Comparison of ENCODE assay signal across 8 mouse cellular contexts in the genomic region with DNA sequence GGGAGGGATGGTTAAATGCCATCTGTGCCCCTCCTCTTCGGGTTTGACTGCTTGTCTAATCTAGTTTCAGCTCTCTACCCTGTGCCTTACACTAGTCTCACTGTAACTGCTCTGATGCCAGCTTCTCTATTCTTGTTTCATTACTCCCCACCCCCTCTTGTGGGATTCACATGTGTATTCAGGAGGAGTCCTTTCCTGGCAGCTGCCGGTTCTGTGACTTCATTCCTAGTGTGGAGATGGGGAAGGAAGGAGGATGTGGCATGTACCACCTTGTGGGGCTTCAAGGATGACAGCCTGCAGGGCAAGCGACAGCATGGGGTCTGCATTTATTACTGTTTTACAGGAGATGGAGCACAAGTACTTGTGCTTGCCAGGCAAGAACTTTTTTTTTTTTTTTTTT. TPM values are rescaled to one million over a fixed set of nuclear protein-coding genes. Genes with fewer than 3 reads are reported as not detected.
DNase-seq lines count a peak whose midpoint lies in the region; ATAC-seq and TF ChIP-seq lines count a peak whose summit lies in the region.
"Had no signal": no experiment of that assay in that cellular context is flagged by ENCODE, and none has a peak within 500 bp of the region (broad histone marks: within the 10 kb centered on the region; RNA-seq: fewer than 3 reads in every experiment).

No protein-coding gene starts in this region.

- H3K27ac ChIP-seq in kidney, embryonic 16.5 days (ENCODE audit: low read length), result peak overlapping the region; percentile 92; the same call in 1 of the 2 replicates
- no peak overlapping the region for H3K27ac ChIP-seq in embryonic facial prominence, embryonic 12.5 days
- H3K27ac ChIP-seq in intestine, postnatal 0 days (ENCODE audit: low read depth, low read length), result no peak overlapping the region
- no peak overlapping the region for H3K27ac ChIP-seq in midbrain, embryonic 16.5 days (ENCODE audit: low read length)

- H3K36me3 ChIP-seq in kidney, embryonic 16.5 days (ENCODE audit: insufficient read depth, low read length), result peaks cover 21% of the 10 kb centered on the region
- H3K36me3 ChIP-seq in embryonic facial prominence, embryonic 12.5 days, result peaks cover 27% of the 10 kb centered on the region
- peaks cover 21% of the 10 kb centered on the region for H3K36me3 ChIP-seq in intestine, postnatal 0 days (ENCODE audit: control insufficient read depth, insufficient read depth)
- peaks cover 6% of the 10 kb centered on the region; the same call in 1 of the 2 replicates for H3K36me3 ChIP-seq in midbrain, embryonic 16.5 days (ENCODE audit: control insufficient read depth, insufficient read depth, low read length)

- 53% methylated on average over 3 of the region's 3 CpGs for WGBS in kidney, embryonic 16.5 days
- WGBS in embryonic facial prominence, embryonic 12.5 days, result 58% methylated on average over 3 of the region's 3 CpGs
- 58% methylated on average over 3 of the region's 3 CpGs for WGBS in intestine, postnatal 0 days
- WGBS in midbrain, embryonic 16.5 days, result 89% methylated on average over 3 of the region's 3 CpGs

- peaks cover 25% of the 10 kb centered on the region for H3K4me1 ChIP-seq in kidney, embryonic 16.5 days (ENCODE audit: insufficient read depth, low read length)
- H3K4me1 ChIP-seq in embryonic facial prominence, embryonic 12.5 days, result peaks cover 18% of the 10 kb centered on the region
- peaks cover 8% of the 10 kb centered on the region; the same call in 1 of the 2 replicates for H3K4me1 ChIP-seq in intestine, postnatal 0 days (replicated peaks; ENCODE audit: control insufficient read depth, insufficient read depth, low read length)
- peaks cover 21% of the 10 kb centered on the region for H3K4me1 ChIP-seq in midbrain, embryonic 16.5 days (ENCODE audit: control insufficient read depth, insufficient read depth, low read length)

- H3K9me3 ChIP-seq in kidney, embryonic 16.5 days (ENCODE audit: low read length), result no peaks in the 10 kb centered on the region
- no peaks in the 10 kb centered on the region for H3K9me3 ChIP-seq in embryonic facial prominence, embryonic 12.5 days
- no peaks in the 10 kb centered on the region for H3K9me3 ChIP-seq in intestine, postnatal 0 days (ENCODE audit: control insufficient read depth)
- no peaks in the 10 kb centered on the region for H3K9me3 ChIP-seq in midbrain, embryonic 16.5 days (replicated peaks; ENCODE audit: control insufficient read depth, low read length, poor library complexity, severe bottlenecking)

- intact Hi-C loops in left cerebral cortex, postnatal 14 days (cut with DNase I), result loop anchor here (10.0 kb wide), 1 partner anchor 93 kb away; a partner anchor contains a TSS

- H3K4me2 ChIP-seq in kidney, embryonic 16.5 days (replicated peaks; ENCODE audit: low read depth, low read length), result peak overlapping the region; percentile 83
- peak overlapping the region; percentile 87 for H3K4me2 ChIP-seq in embryonic facial prominence, embryonic 12.5 days (replicated peaks)
- peak overlapping the region; percentile 17; the same call in 1 of the 2 replicates for H3K4me2 ChIP-seq in intestine, postnatal 0 days (replicated peaks; ENCODE audit: low read depth)
- peak overlapping the region; percentile 15; the same call in 1 of the 2 replicates for H3K4me2 ChIP-seq in midbrain, embryonic 16.5 days (ENCODE audit: low read length)

- H3K9ac ChIP-seq in kidney, embryonic 16.5 days (replicated peaks; ENCODE audit: low read length), result peak overlapping the region; percentile 91; the same call in 1 of the 2 replicates
- no peak overlapping the region for H3K9ac ChIP-seq in embryonic facial prominence, embryonic 12.5 days
- no peak overlapping the region for H3K9ac ChIP-seq in intestine, postnatal 0 days (ENCODE audit: low read depth, low read length)
- H3K9ac ChIP-seq in midbrain, embryonic 16.5 days (ENCODE audit: low read depth, low read length), result no peak overlapping the region

- peak overlapping the region; percentile 76; the same call in 1 of the 2 replicates for H3K4me3 ChIP-seq in kidney, embryonic 16.5 days (ENCODE audit: low read length)
- no peak overlapping the region for H3K4me3 ChIP-seq in embryonic facial prominence, embryonic 12.5 days
- no peak overlapping the region for H3K4me3 ChIP-seq in intestine, postnatal 0 days (ENCODE audit: low read depth, low read length)
- H3K4me3 ChIP-seq in midbrain, embryonic 16.5 days (ENCODE audit: low read depth, low read length), result no peak overlapping the region

- DNase-seq in kidney, adult 9 months, result no peak
- no peak for DNase-seq in left cerebral cortex, postnatal 14 days (ENCODE audit: low spot score in 2 of 2)
- no peak for DNase-seq in layer of hippocampus, postnatal 10 days (ENCODE audit: low spot score in 2 of 2)
- DNase-seq: adrenal gland, adult 8-10 months had no signal

- ATAC-seq in kidney, embryonic 16.5 days (ENCODE audit: low FRiP score, low TSS enrichment), result no peak
- no peak for ATAC-seq in embryonic facial prominence, embryonic 12.5 days (ENCODE audit: insufficient number of reproducible peaks, insufficient read depth, low FRiP score, low TSS enrichment)
- no peak for ATAC-seq in intestine, postnatal 0 days
- ATAC-seq in midbrain, embryonic 16.5 days, result no peak

- no peak for TF ChIP-seq CTCF in intestine, postnatal 0 days (IDR thresholded peaks at IDR 0.05; ENCODE audit: low read depth)

- no peaks in the 10 kb centered on the region for H3K27me3 ChIP-seq in kidney, embryonic 16.5 days (ENCODE audit: insufficient read depth, low read length)
- no peaks in the 10 kb centered on the region for H3K27me3 ChIP-seq in embryonic facial prominence, embryonic 12.5 days
- H3K27me3 ChIP-seq in intestine, postnatal 0 days (replicated peaks; ENCODE audit: control insufficient read depth, insufficient read depth, low read length), result no peaks in the 10 kb centered on the region
- H3K27me3 ChIP-seq in midbrain, embryonic 16.5 days (ENCODE audit: control insufficient read depth, insufficient read depth, low read depth, low read length), result no peaks in the 10 kb centered on the region

RNA-seq across cellular contexts. Expression of a gene that starts 1.6 kb away (rescaled TPM):
- polyA plus RNA-seq in kidney, embryonic 16.5 days (2015; fragmentation: Nextera tagmentation; extraction: Ambion mirVana), result 13.1 and 32.4 TPM in 2 replicates
- polyA plus RNA-seq in embryonic facial prominence, embryonic 12.5 days (2016; fragmentation: Nextera tagmentation; extraction: Ambion mirVana), result 4.5 and 18.1 TPM in 2 replicates
- polyA plus RNA-seq in intestine, postnatal 0 days (2015; fragmentation: Nextera tagmentation; extraction: Ambion mirVana), result 28.3 and 46.4 TPM in 2 replicates
- polyA plus RNA-seq in midbrain, embryonic 16.5 days (2015; fragmentation: Nextera tagmentation; extraction: Ambion mirVana), result 13.6 and 14.6 TPM in 2 replicates
- total RNA-seq in left cerebral cortex, postnatal 14 days (2021), result 10 to 100 TPM; 10.6 to 13.6 TPM
- total RNA-seq in layer of hippocampus, postnatal 10 days (2021), result 10 to 100 TPM in 1 of 2 experiments, 1 to 10 TPM in 1; 9.6 to 12.7 TPM

RNA-seq across cellular contexts. Expression of a gene that starts 1.7 kb away (rescaled TPM):
- polyA plus RNA-seq in kidney, embryonic 16.5 days (2015; fragmentation: Nextera tagmentation; extraction: Ambion mirVana), result 92.4 and 92.5 TPM in 2 replicates
- 75.0 and 85.3 TPM in 2 replicates for polyA plus RNA-seq in embryonic facial prominence, embryonic 12.5 days (2016; fragmentation: Nextera tagmentation; extraction: Ambion mirVana)
- 39.9 and 41.9 TPM in 2 replicates for polyA plus RNA-seq in intestine, postnatal 0 days (2015; fragmentation: Nextera tagmentation; extraction: Ambion mirVana)
- polyA plus RNA-seq in midbrain, embryonic 16.5 days (2015; fragmentation: Nextera tagmentation; extraction: Ambion mirVana), result 83.8 and 92.4 TPM in 2 replicates
- total RNA-seq in left cerebral cortex, postnatal 14 days (2021), result 100 to 1,000 TPM in 1 of 2 experiments, 10 to 100 TPM in 1; 96.6 to 104 TPM
- total RNA-seq in layer of hippocampus, postnatal 10 days (2021), result 10 to 100 TPM; 85.7 to 91.8 TPM

RNA-seq across cellular contexts. Expression of a gene that starts 2.1 kb away (rescaled TPM):
- 164 and 183 TPM in 2 replicates for polyA plus RNA-seq in kidney, embryonic 16.5 days (2015; fragmentation: Nextera tagmentation; extraction: Ambion mirVana)
- polyA plus RNA-seq in embryonic facial prominence, embryonic 12.5 days (2016; fragmentation: Nextera tagmentation; extraction: Ambion mirVana), result 154 and 170 TPM in 2 replicates
- polyA plus RNA-seq in intestine, postnatal 0 days (2015; fragmentation: Nextera tagmentation; extraction: Ambion mirVana), result 177 and 181 TPM in 2 replicates
- polyA plus RNA-seq in midbrain, embryonic 16.5 days (2015; fragmentation: Nextera tagmentation; extraction: Ambion mirVana), result 127 and 131 TPM in 2 replicates
- 10 to 100 TPM; 79.1 to 82.2 TPM for total RNA-seq in left cerebral cortex, postnatal 14 days (2021)
- 10 to 100 TPM; 78.0 to 81.7 TPM for total RNA-seq in layer of hippocampus, postnatal 10 days (2021)

RNA-seq across cellular contexts. Expression of a gene that starts 8.6 kb away (rescaled TPM):
- 38.7 and 39.2 TPM in 2 replicates for polyA plus RNA-seq in kidney, embryonic 16.5 days (2015; fragmentation: Nextera tagmentation; extraction: Ambion mirVana)
- 44.0 and 45.9 TPM in 2 replicates for polyA plus RNA-seq in embryonic facial prominence, embryonic 12.5 days (2016; fragmentation: Nextera tagmentation; extraction: Ambion mirVana)
- 7.4 and 9.0 TPM in 2 replicates for polyA plus RNA-seq in intestine, postnatal 0 days (2015; fragmentation: Nextera tagmentation; extraction: Ambion mirVana)
- polyA plus RNA-seq in midbrain, embryonic 16.5 days (2015; fragmentation: Nextera tagmentation; extraction: Ambion mirVana), result 106 and 117 TPM in 2 replicates
- total RNA-seq in left cerebral cortex, postnatal 14 days (2021), result 100 to 1,000 TPM; 146 to 148 TPM
- 100 to 1,000 TPM; 138 to 143 TPM for total RNA-seq in layer of hippocampus, postnatal 10 days (2021)

RNA-seq across cellular contexts. Expression of a gene that starts 8.7 kb away (rescaled TPM):
- 1.7 and 2.0 TPM in 2 replicates for polyA plus RNA-seq in kidney, embryonic 16.5 days (2015; fragmentation: Nextera tagmentation; extraction: Ambion mirVana)
- polyA plus RNA-seq in embryonic facial prominence, embryonic 12.5 days (2016; fragmentation: Nextera tagmentation; extraction: Ambion mirVana), result 1.0 and 1.5 TPM in 2 replicates
- 0.09 and 0.51 TPM in 2 replicates for polyA plus RNA-seq in intestine, postnatal 0 days (2015; fragmentation: Nextera tagmentation; extraction: Ambion mirVana)
- 1.9 and 2.0 TPM in 2 replicates for polyA plus RNA-seq in midbrain, embryonic 16.5 days (2015; fragmentation: Nextera tagmentation; extraction: Ambion mirVana)
- total RNA-seq in left cerebral cortex, postnatal 14 days (2021), result 1 to 10 TPM; 4.9 to 5.0 TPM
- 1 to 10 TPM; 5.1 to 5.9 TPM for total RNA-seq in layer of hippocampus, postnatal 10 days (2021)

Comparison
In these comparisons a context has a peak if more than half of its experiments do, and no peak if none do; other contexts are left out.
1. H3K4me2 ChIP-seq: peak in every context shown above with its lines; median percentile 87 in embryonic facial prominence, embryonic 12.5 days; 83 in kidney, embryonic 16.5 days; 17 in intestine, postnatal 0 days; 15 in midbrain, embryonic 16.5 days.